Mouse (Mus musculus) MEL-GATA-1-ER (cell line): ENCODE data around the gene Dhx8.

Experiments
- DNase-seq: peaks from one replicate; pipeline ENCODE4 v3.0.0-alpha.2; 2012; ENCODE audit warnings: low read depth; ENCODE audit errors: extremely low read depth

The Dhx8 gene

DNA sequence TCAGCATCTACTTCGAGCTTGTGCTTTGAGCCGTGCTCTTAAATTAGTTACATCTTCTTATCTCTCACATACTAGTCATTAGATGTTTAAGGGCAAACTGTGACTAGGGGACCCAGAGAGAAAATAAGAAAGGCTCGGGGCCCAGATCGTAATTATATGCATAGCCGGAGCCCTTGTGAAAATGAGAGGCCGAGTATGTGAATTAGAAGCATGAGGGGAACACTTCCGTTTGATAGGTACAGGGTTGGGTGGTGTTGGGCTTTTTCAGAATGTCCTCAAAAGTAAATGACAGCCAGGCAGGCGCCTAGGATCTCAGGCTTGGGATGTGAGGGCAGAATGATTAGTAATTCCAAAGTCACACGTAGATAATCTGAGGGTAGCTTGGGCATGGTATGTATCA, 877 bp downstream of the Dhx8 start:
- DNase-seq, result peak; percentile 6

DNA sequence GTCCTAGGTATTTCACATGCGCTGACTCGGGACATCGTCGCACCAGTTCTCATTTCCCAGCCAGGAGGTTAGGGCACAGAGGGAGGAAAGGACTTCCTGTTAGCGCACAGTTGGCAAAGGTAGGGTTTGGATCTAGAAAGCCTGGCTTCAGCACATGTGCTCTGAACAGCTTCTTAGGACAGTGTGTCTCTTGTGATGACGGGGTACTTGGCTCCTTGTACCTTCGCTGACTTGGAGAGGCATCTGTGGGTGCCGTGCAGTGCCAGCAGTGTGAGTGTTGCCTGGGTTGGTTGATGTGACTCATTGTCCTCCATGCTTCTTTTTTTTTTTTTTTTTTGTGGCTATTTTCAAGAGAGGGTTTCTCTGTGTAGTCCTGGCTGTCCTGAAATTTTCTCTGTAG, 23.9 kb downstream of the Dhx8 start:
- DNase-seq, result no peak

DNA sequence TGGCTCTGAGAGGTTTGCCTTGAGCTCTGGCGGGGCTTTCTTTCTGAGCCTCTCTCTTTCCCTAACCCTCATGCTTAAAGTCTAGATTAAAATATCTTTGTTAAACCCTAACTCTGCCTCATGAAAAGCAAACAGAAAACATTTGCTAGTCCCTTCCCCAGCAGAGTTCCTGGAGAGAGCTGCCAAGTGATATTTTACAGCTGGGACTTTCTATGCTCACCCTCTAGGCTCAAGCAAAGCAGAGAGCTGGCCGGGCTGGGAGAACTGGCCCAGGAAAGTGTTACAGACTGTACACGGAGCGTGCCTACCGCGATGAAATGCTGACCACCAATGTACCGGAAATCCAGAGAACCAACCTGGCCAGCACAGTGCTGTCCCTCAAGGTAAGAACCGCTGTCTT, 24.6 kb downstream of the Dhx8 start:
- no peak for DNase-seq

DNA sequence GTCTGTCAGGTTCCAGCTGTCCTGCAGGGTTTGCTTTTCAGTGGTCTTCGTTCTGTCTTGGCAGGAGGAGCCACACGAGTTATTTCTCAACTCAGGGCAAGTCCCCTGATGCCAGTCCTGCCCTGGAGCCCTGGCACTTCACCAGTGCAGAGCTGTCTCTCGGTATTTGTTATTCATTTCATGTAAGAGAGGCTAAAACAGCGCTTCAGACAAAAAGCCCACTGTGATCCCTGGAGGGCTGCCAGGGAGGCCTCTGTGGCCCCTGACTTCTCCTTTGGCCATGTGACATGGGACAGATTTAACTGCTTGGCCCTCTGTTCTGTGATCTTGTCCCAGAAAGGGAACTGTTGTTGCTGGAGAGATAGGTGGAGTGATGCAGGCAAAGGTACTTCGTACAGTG, 25.7 kb downstream of the Dhx8 start:
- no peak for DNase-seq

DNA sequence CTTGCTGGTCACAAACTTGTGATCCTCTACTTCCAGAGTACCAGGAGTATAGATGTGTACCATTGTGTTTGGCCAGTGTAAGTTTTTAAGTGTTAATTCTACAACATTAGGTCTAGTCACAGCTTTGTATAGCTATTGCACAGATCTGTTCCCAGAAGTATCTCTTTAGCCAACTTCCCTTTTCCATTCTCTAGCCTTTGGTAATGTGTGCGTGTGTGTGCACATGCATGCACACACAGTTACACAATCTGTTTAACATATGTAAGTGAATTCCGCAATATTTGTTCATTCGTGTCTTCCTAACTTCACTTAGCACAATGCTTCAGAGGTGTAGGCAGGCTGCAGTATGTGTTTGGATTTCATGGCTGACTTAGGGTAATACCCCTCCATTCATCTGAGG, 26.8 kb downstream of the Dhx8 start:
- no peak for DNase-seq

DNA sequence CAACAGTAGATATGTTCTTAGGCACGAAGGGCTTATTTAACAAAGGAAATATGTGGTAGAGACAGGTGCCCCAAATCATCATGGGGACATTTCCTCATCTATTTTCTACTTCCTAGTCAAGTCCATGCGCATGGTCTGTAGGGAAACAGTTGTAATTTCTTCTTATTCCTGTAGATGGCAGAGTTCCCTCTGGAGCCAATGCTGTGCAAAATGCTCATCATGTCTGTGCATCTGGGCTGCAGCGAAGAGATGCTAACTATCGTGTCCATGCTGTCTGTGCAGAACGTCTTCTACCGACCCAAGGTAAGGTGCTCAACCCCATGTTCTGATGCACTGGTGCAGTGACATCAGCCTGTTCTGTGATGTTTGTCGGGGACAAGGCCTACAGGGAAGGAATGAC, 31.0 kb downstream of the Dhx8 start:
- peak; percentile 48 for DNase-seq

DNA sequence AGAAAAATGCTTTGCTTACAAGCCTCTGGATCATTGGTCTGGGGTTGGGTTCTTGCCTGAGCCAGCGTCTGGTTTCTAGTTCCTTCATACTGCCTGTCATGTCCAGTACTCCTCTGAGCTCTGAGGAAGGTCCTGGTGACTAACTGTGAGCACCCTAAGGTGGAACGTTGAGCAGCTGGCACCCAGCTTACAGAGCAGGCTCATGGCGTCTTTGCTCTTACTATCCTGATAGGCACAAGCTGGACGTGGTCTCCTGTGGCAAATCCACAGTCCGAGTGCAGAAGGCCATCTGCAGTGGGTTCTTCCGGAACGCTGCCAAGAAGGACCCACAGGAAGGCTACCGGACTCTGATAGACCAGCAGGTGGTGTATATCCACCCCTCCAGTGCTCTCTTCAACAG, 31.8 kb downstream of the Dhx8 start:
- no peak for DNase-seq

DNA sequence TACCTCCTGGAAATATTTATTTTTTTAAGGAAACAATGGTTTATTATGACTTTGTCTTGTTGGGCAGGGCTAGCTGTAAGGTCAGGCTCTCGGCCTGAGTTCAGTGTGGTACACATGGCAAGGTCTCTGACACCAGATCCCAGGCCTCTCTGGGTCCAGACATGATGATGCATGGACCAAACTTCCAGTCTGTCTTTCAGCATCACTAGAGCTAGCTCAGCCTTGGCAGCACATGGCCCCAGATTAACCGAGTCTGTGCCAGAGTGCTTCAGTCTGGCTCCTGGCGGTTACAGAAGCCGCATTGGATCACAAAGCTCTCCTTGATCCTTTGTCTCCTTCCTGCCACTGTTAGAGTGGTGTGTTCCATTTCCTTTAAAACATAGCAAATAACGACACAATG, 34.6 kb downstream of the Dhx8 start:
- no peak for DNase-seq

DNA sequence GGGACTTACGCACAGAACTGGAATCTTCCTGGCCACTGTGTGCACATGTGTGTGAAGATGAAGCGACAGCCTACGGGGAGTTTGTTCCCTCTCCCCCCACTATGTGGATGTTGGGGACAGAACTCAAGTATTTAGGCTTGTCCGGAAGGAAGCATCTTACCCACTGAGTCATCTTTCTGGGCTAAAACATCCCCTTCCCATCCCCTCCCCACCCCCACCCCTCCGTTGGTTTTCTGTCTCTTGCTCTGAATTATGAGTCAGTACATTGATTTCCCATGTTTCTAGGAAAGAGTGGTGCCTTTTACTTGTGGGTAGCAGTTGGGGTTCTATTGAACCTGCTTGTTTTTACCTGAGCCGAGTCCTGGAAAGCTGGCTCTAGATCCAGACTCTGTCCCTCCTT, 36.0 kb downstream of the Dhx8 start:
- no peak for DNase-seq

DNA sequence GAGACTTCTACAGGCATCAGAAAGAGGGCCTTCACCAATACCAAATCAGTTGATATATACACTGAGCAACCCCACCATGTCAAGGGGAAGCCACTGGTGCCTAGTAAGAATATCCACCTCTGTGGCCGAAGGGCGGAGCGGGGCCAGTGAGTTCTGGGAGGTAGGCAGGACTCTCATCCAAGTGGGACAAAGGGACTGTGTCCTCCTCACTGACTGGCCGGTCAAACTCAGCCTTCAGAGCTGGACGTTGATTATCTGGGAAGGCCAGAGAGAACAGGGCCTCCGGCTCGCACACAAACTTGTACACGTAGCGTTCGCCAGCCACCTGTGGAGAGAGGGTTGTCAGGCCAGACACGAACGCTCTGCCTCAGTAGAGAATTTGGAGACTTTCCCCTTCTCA, 37.5 kb downstream of the Dhx8 start:
- DNase-seq, result no peak

DNA sequence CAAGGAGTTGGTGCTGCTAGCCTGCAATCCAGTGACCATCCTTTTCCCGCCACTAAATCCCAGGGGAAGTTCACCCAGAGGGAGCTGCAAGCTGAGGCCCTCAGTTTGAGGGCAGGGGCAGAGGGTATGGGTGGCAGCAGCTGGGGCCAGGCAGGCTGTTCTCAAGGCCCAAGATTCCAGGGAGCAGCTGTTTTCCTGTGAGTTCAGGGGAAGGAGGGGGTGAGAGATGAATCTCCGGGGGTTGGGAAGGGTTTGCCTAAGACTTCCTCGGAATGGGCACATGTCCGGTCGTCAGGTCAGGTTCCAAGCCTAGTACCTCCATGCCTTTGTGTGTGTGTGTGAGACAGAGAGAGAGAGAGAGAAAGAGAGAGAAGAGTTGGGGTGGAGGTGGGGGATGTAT, 39.3 kb downstream of the Dhx8 start:
- no peak for DNase-seq

DNA sequence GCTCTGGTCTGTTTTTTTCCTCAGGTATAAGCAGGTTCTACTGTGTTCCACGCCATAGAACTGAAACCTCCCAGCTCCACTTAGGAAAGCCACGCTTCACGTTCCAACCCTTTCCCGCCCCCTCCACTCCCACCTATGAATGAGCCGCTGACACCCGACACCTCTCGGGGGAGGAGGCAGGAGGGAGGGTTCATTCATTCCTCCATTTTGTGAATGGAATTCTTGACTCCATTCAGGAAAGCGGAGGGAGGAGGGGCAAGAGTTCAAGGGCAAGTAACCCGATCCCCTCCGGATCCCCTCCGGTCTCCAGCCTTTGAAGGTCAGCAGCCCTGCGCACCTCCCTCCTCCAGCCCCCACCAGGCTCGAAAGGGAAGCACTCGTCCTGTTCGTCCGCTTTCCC, 39.7 kb downstream of the Dhx8 start:
- no peak for DNase-seq

DNA sequence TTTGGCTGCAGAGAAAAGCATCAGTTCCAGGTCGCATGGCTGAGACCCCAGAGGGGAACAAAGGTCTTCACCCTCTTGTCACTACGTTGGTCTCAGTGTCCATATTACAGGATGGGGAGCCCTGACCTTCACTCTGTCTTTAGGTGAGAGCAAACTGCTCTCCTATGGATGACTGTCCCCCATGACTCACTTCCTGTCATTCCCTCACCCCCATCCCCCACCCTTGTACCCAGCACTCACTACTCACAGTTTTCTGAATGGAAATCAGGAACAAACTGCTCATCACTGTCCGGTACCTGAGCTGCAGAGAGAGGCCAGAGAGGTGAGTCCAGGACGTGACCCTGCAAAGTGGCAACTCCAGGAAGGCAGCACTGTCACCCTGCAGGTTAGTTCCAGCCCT, 44.1 kb downstream of the Dhx8 start:
- DNase-seq, result no peak

DNA sequence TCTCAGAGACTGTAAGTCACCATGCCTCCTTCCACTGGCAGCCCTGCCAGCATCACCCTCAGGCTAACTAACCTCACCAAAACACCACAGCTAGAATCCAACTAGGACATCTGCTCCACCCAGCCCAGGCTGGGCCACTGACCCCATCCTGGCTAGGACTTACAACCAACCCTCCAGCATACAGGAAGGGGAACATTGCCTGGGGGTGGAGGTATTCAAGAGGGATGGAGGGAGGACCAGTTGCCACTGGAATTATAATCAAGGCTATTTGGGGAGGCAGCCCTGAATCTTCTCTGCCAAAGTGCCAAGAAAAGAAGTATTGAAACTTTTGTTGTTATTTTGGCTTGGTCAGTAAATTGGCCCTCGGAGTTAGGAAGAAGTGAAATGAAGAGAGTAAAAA, 50.4 kb downstream of the Dhx8 start:
- DNase-seq, result no peak

DNA sequence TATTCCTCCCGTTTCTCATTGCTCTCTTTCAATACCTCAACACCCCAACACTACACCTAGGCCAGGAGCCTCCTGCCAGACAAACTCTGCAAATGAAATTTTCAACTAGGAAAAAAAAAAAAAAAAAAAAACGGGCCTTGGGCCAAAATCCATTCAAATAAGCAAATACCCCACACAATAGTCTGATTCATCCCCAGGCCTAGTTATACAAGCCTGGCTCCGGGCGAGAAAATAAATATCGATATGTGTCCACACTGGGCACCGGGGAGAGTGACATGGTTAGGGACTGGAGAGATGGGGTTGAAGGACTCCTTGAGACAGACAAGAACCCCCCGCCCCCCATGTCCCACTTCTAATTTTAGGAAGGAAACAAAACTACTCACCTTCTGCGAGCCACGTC, 50.9 kb downstream of the Dhx8 start:
- no peak for DNase-seq

DNA sequence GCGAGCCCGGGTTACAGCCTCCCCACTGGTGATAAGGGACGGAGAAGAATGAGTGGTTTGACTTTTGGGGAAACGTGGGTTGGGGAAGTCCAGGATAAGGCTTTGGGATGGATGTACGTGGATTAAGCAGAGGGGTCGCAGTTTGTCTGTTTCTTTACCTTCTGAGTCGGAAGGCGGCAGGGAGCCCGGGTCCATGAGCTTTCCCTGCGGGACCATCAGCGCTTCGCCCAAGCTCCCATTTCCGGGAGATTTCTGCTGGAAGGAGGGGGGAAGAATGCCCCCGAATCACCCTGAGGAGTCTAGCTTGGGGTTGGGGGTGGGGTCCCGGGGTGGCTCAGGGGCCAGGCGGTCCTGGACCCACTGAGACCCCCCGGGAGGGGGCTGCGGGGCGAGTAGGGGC, 51.4 kb downstream of the Dhx8 start:
- DNase-seq, result no peak

DNA sequence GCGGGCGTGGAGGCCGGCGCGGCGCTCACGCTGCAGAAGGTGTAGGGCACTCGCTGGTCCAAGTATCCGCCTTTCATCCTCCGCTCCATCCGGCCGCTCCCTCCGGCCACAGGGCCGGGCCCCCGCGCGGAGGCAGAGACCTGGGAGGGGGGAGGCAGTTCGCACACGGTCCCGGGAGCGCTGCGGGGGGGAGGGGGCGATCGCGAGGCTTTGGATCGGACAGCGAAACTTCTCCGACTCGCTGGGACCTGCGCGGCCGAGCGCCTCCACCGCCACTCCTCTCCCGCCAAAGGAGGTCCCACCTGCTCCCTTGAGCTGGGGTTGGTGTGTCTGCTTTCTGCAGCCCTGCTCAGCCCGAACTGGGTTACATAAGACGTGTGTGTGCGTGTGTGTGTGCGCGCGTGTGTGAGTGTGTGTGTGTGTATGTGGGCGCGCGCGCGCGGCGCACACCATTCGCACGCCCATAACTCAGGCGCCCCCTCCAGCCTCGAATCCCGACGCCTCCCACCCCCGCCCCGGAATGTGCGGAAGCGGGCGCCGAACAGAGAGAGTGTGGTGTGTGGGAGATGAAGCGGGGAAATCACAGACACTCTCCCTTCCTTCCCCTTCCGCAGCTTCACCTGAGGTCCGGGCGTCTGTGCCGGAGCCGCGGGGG, 51.9 kb downstream of the Dhx8 start:
- DNase-seq, result no peak

DNA sequence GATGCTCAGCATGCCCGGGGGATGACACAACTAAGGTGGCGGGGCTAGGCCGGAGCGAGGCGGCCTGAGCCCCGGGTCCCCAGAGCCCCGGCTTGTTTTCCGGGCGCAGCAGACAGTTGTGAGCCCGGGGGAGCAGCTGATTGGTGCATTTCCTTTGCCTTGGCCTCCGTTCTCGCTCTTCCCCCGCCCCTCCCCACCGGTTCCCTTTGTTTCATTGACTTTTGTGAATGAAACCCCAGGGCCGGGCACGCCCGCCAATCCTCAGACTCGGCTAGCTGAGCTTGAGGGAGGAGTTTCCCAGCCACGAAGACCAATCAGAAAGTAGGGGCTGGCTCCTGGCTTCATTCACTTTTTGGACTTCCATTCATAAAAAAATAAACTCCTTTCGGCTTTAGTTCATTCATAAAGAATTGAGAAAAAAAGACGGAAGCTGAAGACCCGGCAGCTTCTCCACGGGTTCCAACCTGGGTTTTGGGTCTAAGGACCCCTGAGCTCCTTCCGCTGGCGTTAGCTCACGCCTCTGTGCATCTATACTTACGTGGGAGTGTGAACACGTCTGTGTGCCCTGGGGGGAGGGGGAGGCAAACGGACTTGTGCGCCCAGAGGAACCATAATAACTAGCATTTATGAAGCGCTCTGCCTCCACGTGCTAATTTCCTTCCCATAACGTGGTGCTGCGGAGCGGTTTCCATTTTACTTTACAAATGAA, 52.6 kb downstream of the Dhx8 start, which contains the start of gene Etv4:
Gene Etv4 (minus strand): TSS at position 229 of the 709 bp plus-strand sequence.
- DNase-seq, result peak; percentile 91

DNA sequence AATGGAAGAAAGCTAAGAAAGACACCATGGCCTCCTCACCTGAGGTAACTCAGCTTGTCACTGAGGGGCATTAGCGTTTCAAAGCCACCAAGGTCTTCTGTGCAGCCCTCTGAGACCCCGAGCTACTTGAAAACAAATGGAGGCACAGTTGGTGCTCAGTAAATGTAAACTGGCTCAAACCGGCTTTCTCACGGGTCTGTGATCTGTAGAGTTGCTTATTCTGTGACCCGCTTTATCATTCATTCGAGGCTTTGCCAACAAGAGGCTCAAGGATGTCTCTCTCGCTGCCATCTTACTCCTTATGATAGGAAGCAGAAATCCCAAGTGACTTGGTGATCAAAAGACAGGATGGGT, 53.1 kb downstream of the Dhx8 start:
- no peak for DNase-seq

DNA sequence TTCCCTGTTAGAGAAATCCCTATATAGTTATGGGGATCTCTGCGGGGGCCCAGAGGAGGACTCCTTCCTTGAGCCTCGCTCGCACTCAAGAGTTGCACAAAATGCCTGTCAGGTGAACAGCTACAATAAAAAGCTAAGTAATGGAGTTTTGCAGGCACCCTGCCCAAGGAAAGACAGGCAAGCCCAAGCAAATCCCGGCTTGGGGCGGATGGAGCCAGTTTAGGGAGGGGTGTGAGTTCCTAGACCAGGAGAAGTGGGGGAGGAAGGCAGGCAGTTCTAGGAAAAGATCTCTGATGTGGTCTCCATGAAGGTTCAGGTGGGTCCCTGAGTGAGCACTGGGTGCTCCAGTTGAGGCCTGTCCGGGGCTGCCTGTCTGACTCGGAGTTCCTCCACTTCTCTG, 53.9 kb downstream of the Dhx8 start:
- no peak for DNase-seq

DNA sequence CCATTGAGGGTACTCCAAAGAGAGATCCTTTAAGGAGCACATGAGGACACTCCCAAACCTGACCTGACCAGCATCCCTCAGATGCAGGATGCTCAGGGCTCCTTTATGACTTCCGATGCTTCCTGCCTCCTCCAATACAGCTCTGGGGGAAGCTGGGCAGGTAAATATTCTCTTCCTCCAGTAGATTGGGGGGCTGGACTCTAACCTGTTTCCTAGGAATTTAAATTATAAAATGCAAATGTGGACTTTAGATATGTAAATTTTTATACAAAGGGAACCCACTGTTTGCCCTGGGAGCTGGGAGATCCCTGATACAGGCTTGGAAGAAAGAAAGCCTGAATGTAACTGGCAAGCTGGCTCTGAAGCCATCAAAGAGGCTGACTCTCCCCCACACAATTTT, 54.7 kb downstream of the Dhx8 start:
- DNase-seq, result no peak

DNA sequence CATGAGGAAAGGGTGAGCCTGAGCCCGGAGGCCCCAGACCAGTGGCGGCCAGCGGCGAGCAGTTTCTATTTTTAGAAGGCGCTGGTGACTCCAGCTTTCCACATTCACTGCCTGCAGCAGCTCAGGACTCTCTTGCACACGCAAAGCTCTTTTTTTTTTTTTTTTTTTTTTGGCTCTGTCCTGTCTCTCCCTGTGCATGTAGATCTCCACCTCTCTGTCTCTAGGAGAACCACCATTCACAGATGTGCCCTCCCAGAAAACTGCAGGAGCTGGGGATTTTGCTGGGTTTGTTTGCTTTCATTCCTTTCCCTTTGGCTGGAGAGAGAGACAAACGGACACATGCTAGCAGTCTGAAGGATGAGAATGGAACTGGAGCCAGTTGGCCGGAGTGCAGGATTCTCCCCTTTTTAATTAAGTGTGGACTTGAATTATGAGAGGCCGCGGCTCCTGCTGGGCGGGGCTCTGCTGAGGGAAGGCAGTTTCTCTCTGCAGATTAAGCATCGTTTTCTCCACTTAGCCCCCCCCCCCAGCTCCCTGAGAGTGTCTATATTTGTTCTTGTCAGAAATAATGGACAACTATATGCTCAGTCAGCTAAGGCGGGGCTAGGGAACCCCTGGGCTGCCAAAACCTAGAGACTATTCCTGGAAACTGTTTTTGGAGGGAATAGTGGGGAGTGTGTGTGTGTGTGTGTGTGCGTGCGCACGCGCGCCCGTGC, 58.2 kb downstream of the Dhx8 start:
- DNase-seq, result no peak

DNA sequence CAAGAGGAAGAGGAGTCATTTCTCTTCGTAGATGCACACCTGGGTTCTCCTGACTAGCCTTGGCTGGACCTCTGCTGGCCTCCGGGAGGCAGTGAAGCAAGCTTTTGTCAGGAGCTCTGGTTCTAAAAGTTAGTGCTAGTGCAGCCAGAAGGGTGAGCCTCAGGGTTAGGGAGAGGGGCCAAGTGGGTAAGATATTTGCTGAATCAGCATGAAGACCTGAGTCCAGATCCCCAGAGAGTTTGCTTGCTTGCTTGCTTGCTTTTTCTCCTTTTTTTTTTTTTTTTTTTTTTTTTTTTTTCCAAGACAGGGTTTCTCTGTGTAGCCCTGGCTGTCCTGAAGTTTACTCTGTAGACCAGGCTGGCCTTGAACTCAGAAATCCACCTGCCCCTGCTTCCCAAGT, 64.6 kb downstream of the Dhx8 start:
- no peak for DNase-seq
